Mouse (Mus musculus) small intestine, adult 2 months (tissue): ENCODE data around the gene Add3.

ENCODE experiments used
- CTCF ChIP-seq: fragments of 200-500 bp; IDR thresholded peaks from 2 replicates; pipeline ENCODE4 v1.5.1; 2012; ENCODE audit warnings: low read depth, mild to moderate bottlenecking, control low read depth, inconsistent platforms, low read length, moderate library complexity, mixed read lengths; ENCODE audit not compliant: insufficient replicate concordance, insufficient read length; ENCODE audit errors: extremely low read depth
- POLR2A ChIP-seq: fragments of 200-500 bp; IDR thresholded peaks from 2 replicates; pipeline ENCODE4 v1.6.1; 2012; ENCODE audit warnings: low read depth, mild to moderate bottlenecking, control low read depth, inconsistent platforms, low read length, moderate library complexity

DNA sequence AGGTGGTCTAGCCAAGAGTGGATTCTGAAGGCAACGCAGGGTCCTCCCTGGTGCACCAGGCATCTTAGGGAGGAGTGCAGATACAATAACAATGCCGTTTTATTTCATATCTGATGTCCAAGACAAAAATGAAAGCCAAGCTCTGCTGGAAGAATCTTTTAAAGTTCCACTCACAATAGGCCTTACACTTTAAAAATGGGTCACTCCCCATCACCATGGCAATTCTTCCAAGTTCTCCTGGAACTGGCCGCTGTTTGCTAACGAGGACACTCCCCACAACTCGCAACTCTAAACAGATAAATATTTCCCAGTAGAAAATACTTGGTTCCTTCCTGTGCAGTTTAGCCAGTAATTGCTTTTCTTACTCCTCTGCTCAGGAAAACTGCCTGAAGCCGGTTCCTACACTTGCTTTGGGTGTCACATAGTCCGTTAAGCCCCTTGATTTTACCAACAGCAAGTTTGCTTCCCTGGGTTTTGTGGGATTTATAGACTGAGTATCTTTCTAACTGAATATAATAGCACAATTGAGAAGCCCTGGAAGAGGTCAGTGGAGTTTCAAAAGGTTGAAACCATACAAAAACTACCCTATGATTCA lies 28.1 kb upstream of the Add3 start:
- no peak for TF ChIP-seq CTCF
- no peak for TF ChIP-seq POLR2A
